Mouse (Mus musculus) kidney, adult 8-10 months (tissue): ENCODE results near the gene Htr3b.

Source experiments
- DNase-seq, 2 experiments: peaks; one replicate each; pipeline ENCODE4 v3.0.0; 2022

Htr3b gene

DNA sequence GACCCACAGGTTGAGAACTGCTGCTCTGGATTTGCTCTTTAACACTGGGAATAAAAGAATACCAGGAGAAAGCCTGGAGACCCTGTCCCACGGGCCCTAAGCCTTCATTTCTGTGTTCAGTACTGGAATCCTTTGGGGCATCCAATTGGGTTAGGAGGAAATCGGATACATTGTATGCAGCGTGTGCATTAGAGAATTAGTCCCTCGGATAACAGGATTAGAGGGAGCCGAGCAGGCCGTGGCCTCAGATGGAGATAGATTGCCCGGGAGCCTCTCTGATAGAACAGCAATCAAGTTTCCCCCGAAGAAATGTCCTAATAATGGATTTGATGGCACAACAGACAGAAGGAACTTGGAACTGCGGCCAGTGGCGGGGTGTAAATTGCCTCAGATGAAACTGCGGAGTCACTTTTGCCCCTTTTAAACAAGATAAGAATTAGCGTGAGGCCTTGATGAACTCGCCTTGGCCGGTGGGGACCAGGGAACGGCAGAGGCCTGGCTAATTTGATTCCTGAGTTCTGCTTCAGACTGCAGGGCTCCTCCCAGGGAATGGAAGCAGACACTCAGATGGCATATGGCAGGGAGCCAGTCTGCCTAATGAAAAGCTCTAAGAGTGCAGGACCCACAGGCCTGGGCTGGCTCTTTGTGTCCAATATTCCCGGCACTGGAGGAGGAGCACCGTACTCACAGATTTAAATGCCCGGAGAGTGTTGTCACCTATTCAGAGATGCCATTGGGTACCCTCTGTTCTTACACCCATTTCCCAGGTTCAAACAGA lies 48.6 kb downstream of the Htr3b start:
- DNase-seq: no peak

DNA sequence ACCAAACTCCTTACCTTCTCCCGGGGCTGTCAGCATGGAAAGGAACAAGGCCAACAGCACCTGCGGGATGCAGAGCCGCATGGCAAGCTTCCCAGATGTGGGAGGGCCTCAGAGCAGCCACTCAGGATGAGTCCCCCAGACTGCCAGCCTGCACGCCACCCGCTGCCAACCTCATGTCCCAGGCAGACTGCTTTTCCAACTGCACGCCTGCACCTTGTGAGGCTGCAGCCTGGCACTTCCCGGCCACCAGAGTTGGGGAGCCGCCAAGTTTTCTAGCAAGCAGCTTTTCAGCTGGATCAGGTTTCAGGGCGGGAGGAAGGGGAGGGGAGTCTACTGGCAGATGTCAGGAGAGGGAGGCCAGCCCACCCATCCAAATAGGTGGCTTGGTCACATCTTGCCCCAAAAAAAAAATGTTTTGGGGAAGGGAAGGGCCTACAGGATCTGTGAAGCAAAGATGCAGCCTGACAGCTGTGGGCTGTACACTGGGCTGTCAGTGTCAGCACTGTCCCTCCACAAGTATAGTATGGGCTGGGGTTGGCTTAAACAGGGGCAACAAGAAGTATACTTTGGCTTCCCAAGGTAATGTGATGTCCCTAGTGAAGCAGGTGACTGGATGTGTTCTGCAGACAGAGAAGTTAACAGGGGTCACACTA lies 53.8 kb downstream of the Htr3b start, which contains the start of gene Htr3a:
Gene Htr3a (minus strand): TSS at position 215 of the 653 bp plus-strand sequence.
- peak; percentile 47 to 59 for DNase-seq

GRCm38 (mm10) chr9:48904421-48904820 lies 60.4 kb downstream of the Htr3b start:
- DNase-seq: no peak

- DNase-seq: peak; percentile 5 to 29
Observed at GRCm38 (mm10) chr9:48903766-48904165, 61.0 kb downstream of the Htr3b start.

GRCm38 (mm10) chr9:48898551-48898950 lies 66.2 kb downstream of the Htr3b start:
- peak in 1 of 2 experiments; percentile 6 for DNase-seq

GRCm38 (mm10) chr9:48895819-48896536 lies 68.8 kb downstream of the Htr3b start:
- DNase-seq: no peak

DNA sequence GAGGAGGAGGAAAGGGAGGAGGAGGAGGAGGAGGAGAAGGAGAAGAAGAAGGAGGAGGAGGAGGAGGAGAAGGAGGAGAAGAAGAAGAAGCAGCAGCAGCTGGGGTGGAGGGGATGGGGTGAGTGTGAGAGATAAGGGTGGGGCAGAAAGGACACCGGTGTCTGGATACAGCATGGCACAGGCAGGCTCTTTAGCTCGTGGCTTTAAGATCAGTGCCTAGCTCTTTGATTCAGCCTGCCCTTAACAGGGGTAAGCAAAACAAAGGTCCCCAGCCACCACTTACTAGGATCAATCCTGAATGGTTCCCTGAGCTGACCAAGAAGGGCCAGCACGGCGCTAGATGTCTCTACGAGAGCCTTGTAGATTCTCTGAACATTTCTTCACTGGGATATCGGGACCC lies 70.0 kb downstream of the Htr3b start:
- DNase-seq: no peak

DNA sequence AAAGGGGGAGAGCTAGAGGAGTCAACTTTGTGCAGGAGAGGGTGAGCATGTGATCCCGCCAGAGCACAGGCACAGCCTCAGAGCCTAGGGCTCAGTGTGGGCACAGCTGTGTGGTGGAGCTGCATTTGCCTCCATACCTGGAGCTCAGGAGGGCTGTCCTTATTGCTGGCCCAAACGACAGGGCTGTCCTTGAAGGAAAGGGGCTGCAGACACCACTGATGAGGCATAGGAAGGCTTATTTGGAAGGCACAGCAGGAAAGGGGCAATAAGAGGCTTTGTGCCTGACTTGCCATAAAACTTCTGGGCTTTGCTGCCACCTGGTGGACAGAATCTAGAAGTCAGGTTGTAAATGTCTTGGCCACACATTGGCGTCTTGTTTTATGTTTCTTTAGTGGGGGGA lies 70.8 kb downstream of the Htr3b start:
- DNase-seq: peak; percentile 34 to 69

GRCm38 (mm10) chr9:48889093-48889492 lies 75.7 kb downstream of the Htr3b start:
- DNase-seq: no peak
